Mouse (Mus musculus) brain, embryonic 14.5 days (tissue): ENCODE data around the gene Olfr1493-ps1.

ENCODE experiments used
- CTCF ChIP-seq: fragments of 200-500 bp; IDR thresholded peaks from 2 replicates; pipeline ENCODE4 v1.5.1; 2012; ENCODE audit warnings: inconsistent platforms, mild to moderate bottlenecking, moderate library complexity, borderline replicate concordance; ENCODE audit not compliant: insufficient read depth, insufficient read length; ENCODE audit errors: extremely low read depth
- POLR2A ChIP-seq: fragments of 200-500 bp; IDR thresholded peaks from 2 replicates; pipeline ENCODE4 v1.6.1; 2012; ENCODE audit warnings: mild to moderate bottlenecking, inconsistent platforms, borderline replicate concordance; ENCODE audit not compliant: poor library complexity, insufficient read depth, insufficient read length, severe bottlenecking; ENCODE audit errors: extremely low read depth

DNA sequence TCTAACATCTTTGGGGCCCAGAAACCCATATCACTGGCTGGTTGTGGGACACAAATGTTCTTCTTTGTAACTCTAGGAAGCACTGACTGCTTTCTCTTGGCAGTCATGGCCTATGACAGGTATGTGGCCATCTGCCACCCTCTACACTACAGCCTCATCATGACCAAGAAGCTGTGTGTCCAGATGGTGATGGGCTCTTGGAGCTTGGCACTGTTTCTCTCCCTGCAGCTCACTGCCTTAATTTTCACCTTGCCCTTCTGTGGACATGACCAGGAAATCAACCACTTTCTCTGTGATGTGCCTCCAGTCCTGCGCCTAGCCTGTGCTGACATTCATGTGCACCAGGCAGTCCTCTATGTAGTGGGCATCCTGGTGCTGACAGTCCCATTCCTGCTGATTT, 26.3 kb downstream of the Olfr1493-ps1 start:
- TF ChIP-seq CTCF = no peak
- no peak for TF ChIP-seq POLR2A
